Mouse (Mus musculus) forebrain, embryonic 13.5 days (tissue): ENCODE data around the gene Rgs13. TPM values are rescaled to one million over a fixed set of nuclear protein-coding genes. Genes with fewer than 3 reads are reported as not detected.
"Not testable (repeated sequence)": the region's sequence is repeated elsewhere in the genome, so short reads cannot be mapped to it uniquely, and the experiment has no call there.

Experiments used
- ATAC-seq: fragments of 200-750 bp; cut with Nextera tagmentation; 2 replicates; pipeline ENCODE4 v1.8.0; 2017
- H3K27ac ChIP-seq: fragments of 300-500 bp; sonication (generic); 2 replicates; pipeline ENCODE4 v1.5.1; 2015; ENCODE audit warnings: inconsistent platforms, mild to moderate bottlenecking, moderate library complexity
- H3K27me3 ChIP-seq: fragments of 300-500 bp; sonication (generic); 2 replicates; pipeline ENCODE4 v1.6.1; 2015; ENCODE audit warnings: mild to moderate bottlenecking, inconsistent platforms
- H3K36me3 ChIP-seq: fragments of 300-500 bp; sonication (generic); 2 replicates; pipeline ENCODE4 v1.6.1; 2015; ENCODE audit warnings: mild to moderate bottlenecking, inconsistent platforms; ENCODE audit not compliant: poor library complexity, severe bottlenecking
- H3K4me1 ChIP-seq: fragments of 300-500 bp; sonication (generic); 2 replicates; pipeline ENCODE4 v1.6.1; 2015; ENCODE audit warnings: inconsistent platforms
- H3K4me2 ChIP-seq: fragments of 300-500 bp; sonication (generic); 2 replicates; pipeline ENCODE4 v1.6.1; 2015; ENCODE audit warnings: inconsistent platforms, mild to moderate bottlenecking, moderate library complexity
- H3K4me3 ChIP-seq: fragments of 300-500 bp; sonication (generic); 2 replicates; pipeline ENCODE4 v1.5.1; 2015; ENCODE audit warnings: mild to moderate bottlenecking, inconsistent platforms
- H3K9ac ChIP-seq: fragments of 300-500 bp; sonication (generic); 2 replicates; pipeline ENCODE4 v1.6.1; 2015; ENCODE audit warnings: mild to moderate bottlenecking, inconsistent platforms
- H3K9me3 ChIP-seq: fragments of 300-500 bp; sonication (generic); replicated peaks from 2 replicates; pipeline ENCODE4 v1.6.1; 2016; ENCODE audit warnings: inconsistent platforms
- WGBS: fragments of 180-500 bp; shearing (Covaris S2); methylation state at CpG from one replicate; pipeline ENCODE4 v1.1.7; 2015; 5-methylcytosine and 5-hydroxymethylcytosine counted together
- polyA plus RNA-seq: library from polyadenylated mRNA; unstranded; fragments of >200 nt; fragmentation: Nextera tagmentation; extraction: Ambion mirVana; gene quantifications from 2 replicates; pipeline ENCODE4 v1.2.1, GENCODE M21; 2015

Rgs13 gene
- polyA plus RNA-seq, 1 experiment from 2014 or later, result 3.3 TPM

DNA sequence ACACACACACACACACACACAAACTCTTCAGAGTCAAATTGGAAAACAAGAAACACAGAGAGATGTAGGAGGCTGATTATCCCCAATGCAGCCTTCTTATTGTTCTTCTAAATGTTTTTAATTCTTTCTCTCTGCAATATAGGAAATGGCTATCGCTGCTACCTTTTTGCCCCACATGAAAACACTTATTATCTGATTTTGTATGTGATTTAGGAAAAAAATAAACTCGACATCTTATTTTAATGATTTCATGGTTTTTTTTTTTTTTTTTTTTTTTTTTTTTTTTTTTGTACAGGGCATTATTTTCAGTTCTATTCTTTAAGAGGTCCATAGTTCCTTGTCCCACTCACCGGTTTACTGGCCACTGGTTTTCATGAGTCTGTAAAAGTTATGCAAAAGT, 27.2 kb downstream of the Rgs13 start:
- Histone ChIP-seq H3K9ac (no peak overlapping the region), H3K4me2 (no peak overlapping the region), H3K36me3 (no peaks in the 10 kb centered on the region), H3K4me1 (peaks cover 10% of the 10 kb centered on the region), H3K27ac (no peak overlapping the region), H3K27me3 (no peaks in the 10 kb centered on the region), H3K9me3 (no peaks in the 10 kb centered on the region), H3K4me3 (no peak overlapping the region)
- no peak for ATAC-seq
- 78% methylated on average over 3 of the region's 3 CpGs for WGBS

GRCm38 (mm10) chr1:144141398-144141797, 35.8 kb downstream of the Rgs13 start:
- not testable (repeated sequence) for H3K4me1 ChIP-seq, H3K36me3 ChIP-seq, H3K9ac ChIP-seq, H3K9me3 ChIP-seq, H3K27ac ChIP-seq, H3K4me3 ChIP-seq, H3K4me2 ChIP-seq, ATAC-seq, H3K27me3 ChIP-seq
- WGBS, result 76% methylated on average over 2 of the region's 2 CpGs

GRCm38 (mm10) chr1:144139847-144140246, 37.3 kb downstream of the Rgs13 start:
- Histone ChIP-seq H3K4me2 (no peak overlapping the region), H3K9me3 (no peaks in the 10 kb centered on the region), H3K9ac (no peak overlapping the region), H3K27me3 (no peaks in the 10 kb centered on the region), H3K4me3 (no peak overlapping the region), H3K36me3 (no peaks in the 10 kb centered on the region), H3K27ac (no peak overlapping the region), H3K4me1 (no peaks in the 10 kb centered on the region)
- ATAC-seq, result no peak
- WGBS, result 97% methylated on average over 1 of the region's 1 CpGs

DNA sequence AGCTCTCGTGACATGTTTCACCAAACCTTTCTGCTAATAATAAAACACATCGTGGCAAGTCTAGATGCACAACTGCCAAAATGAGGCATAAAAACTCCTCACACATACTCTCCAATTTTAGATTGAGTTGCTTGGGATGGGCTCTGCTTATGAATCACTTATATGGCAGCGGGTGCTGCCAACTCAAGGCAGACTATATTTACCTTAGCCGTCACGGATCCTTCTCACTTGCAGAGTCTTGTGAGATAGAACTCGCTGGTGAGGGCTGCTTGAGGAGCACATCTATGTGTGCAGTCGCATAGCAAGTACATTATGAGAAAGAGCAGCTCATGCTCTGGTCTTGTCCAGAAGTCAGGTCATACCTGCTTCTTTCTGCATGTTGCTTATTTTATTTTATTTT, 49.2 kb downstream of the Rgs13 start:
- Histone ChIP-seq H3K4me1 (no peaks in the 10 kb centered on the region), H3K4me2 (no peak overlapping the region), H3K36me3 (no peaks in the 10 kb centered on the region), H3K9me3 (no peaks in the 10 kb centered on the region), H3K4me3 (no peak overlapping the region), H3K27me3 (no peaks in the 10 kb centered on the region), H3K27ac (no peak overlapping the region), H3K9ac (no peak overlapping the region)
- 85% methylated on average over 7 of the region's 7 CpGs for WGBS
- peak; percentile 24; the same call in 1 of the 2 replicates for ATAC-seq

DNA sequence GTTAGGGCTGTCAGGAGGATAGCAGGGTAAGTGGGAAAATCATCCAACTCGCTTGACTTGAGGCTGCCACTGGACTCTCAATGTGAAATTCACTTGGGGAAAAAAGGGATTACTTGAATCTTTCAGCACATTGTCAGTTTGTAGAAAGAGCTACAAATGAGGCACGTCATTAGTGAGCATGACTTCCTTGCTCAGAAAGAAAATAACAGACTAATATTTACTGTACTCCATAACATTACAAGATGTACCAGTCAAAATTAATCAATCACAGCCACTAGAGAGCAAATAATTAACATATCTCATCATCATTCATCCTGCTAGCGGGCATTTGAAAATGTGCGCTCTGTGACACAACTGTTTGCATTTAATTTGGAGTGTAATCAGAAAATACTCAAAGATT, 57.1 kb downstream of the Rgs13 start:
- Histone ChIP-seq H3K4me3 (no peak overlapping the region), H3K36me3 (no peaks in the 10 kb centered on the region), H3K4me1 (no peaks in the 10 kb centered on the region), H3K9me3 (no peaks in the 10 kb centered on the region), H3K27ac (no peak overlapping the region), H3K4me2 (no peak overlapping the region), H3K9ac (no peak overlapping the region), H3K27me3 (no peaks in the 10 kb centered on the region)
- no peak; the same call in 1 of the 2 replicates for ATAC-seq
- 69% methylated on average over 4 of the region's 4 CpGs for whole genome bisulfite sequencing

GRCm38 (mm10) chr1:144119456-144119855, 57.7 kb downstream of the Rgs13 start:
- no peaks in the 10 kb centered on the region for H3K36me3 ChIP-seq
- no peaks in the 10 kb centered on the region for H3K9me3 ChIP-seq
- H3K27ac ChIP-seq, result no peak overlapping the region
- no peak overlapping the region for H3K9ac ChIP-seq
- no peaks in the 10 kb centered on the region for H3K4me1 ChIP-seq
- no peaks in the 10 kb centered on the region for H3K27me3 ChIP-seq
- no peak overlapping the region for H3K4me3 ChIP-seq
- H3K4me2 ChIP-seq, result no peak overlapping the region
- WGBS, result 39% methylated on average over 2 of the region's 2 CpGs
- no peak for ATAC-seq

- H3K4me3 ChIP-seq, result no peak overlapping the region
- no peak overlapping the region for H3K4me2 ChIP-seq
- WGBS, result 89% methylated on average over 6 of the region's 6 CpGs
- ATAC-seq, result no peak
- H3K9ac ChIP-seq, result no peak overlapping the region
- H3K4me1 ChIP-seq, result no peaks in the 10 kb centered on the region
- no peaks in the 10 kb centered on the region for H3K36me3 ChIP-seq
- no peaks in the 10 kb centered on the region for H3K27me3 ChIP-seq
- H3K9me3 ChIP-seq, result no peaks in the 10 kb centered on the region
- no peak overlapping the region for H3K27ac ChIP-seq
Measured at GRCm38 (mm10) chr1:144115848-144116727, 61.1 kb downstream of the Rgs13 start.

GRCm38 (mm10) chr1:144113438-144114074, 63.6 kb downstream of the Rgs13 start:
- no peak for ATAC-seq
- H3K27me3 ChIP-seq, result no peaks in the 10 kb centered on the region
- H3K27ac ChIP-seq, result no peak overlapping the region
- no peaks in the 10 kb centered on the region for H3K36me3 ChIP-seq
- H3K4me2 ChIP-seq, result no peak overlapping the region
- no peak overlapping the region for H3K4me3 ChIP-seq
- no peaks in the 10 kb centered on the region for H3K9me3 ChIP-seq
- H3K4me1 ChIP-seq, result no peaks in the 10 kb centered on the region
- WGBS, result 80% methylated on average over 6 of the region's 6 CpGs
- no peak overlapping the region for H3K9ac ChIP-seq

DNA sequence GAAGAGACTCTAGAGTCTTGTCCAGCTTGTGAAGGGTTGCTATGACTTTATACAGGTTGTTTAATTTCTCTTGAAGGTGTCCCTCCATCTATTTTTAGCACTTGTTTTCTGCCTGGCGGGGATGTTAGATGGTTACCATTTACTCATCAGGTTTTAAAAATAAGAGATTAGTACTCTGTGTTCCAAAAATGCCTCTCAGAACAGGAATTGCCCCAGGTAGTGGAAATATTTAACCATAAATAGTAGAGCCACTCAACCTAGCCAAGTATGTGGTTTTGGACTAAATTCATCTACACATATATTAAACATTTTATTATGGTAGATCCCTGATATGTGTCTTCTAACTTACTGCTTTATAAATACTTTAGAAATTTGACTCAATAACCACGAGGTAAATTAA, 64.2 kb downstream of the Rgs13 start:
- ATAC-seq, result no peak
- Histone ChIP-seq H3K4me2 (no peak overlapping the region), H3K9me3 (no peaks in the 10 kb centered on the region), H3K4me3 (no peak overlapping the region), H3K36me3 (no peaks in the 10 kb centered on the region), H3K4me1 (no peaks in the 10 kb centered on the region), H3K9ac (no peak overlapping the region), H3K27me3 (no peaks in the 10 kb centered on the region), H3K27ac (no peak overlapping the region)
- 74% methylated on average over 2 of the region's 2 CpGs for WGBS

DNA sequence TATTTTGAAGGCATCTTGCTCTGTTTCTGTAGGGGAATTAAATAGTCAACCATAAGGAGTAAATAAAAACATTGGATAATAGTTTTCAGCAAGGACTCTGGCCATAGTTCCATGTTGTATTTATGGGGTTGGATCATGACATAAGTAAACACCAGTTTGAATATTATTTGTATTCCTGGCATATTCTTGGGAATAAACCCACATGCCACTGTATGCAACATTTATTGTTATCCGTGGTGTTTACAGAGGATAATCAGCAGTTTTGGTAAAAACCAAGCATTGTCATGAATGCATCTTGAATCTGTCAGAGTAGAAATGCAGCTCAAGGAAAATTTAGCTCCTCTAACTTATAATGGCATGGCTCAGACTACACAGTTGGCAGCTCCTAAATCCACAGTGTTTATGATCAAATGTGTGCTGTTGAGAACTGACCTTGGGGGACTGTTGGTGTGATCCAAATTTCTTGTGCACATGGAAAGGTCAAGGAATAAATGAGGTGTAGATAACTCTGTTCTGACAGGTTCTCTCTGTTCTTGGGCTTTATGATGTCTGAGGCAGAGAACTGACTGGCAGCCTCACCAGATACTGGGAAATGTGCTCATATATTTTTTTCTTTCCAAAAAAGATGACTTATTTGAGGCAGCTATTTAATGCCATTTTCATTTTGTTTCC, 78.4 kb downstream of the Rgs13 start:
- Histone ChIP-seq H3K4me1 (no peaks in the 10 kb centered on the region), H3K9me3 (no peaks in the 10 kb centered on the region), H3K36me3 (no peaks in the 10 kb centered on the region), H3K9ac (no peak overlapping the region), H3K4me2 (no peak overlapping the region), H3K27me3 (no peaks in the 10 kb centered on the region), H3K27ac (no peak overlapping the region), H3K4me3 (no peak overlapping the region)
- 81% methylated on average over 1 of the region's 1 CpGs for WGBS
- no peak for ATAC-seq

- no peak overlapping the region for H3K4me3 ChIP-seq
- H3K4me2 ChIP-seq, result no peak overlapping the region
- no peak overlapping the region for H3K27ac ChIP-seq
- H3K36me3 ChIP-seq, result no peaks in the 10 kb centered on the region
- no peaks in the 10 kb centered on the region for H3K9me3 ChIP-seq
- H3K27me3 ChIP-seq, result no peaks in the 10 kb centered on the region
- H3K9ac ChIP-seq, result no peak overlapping the region
- 79% methylated on average over 1 of the region's 1 CpGs for WGBS
- H3K4me1 ChIP-seq, result no peaks in the 10 kb centered on the region
- no peak for ATAC-seq
Measured at GRCm38 (mm10) chr1:144090410-144090809, 86.8 kb downstream of the Rgs13 start.
